Mouse (Mus musculus): ENCODE measurements around the gene Ribc2. TPM values are rescaled to one million over a fixed set of nuclear protein-coding genes. Genes with fewer than 3 reads are reported as not detected.

Gene Ribc2
- polyA plus RNA-seq, 1 experiment: not detected

DNA sequence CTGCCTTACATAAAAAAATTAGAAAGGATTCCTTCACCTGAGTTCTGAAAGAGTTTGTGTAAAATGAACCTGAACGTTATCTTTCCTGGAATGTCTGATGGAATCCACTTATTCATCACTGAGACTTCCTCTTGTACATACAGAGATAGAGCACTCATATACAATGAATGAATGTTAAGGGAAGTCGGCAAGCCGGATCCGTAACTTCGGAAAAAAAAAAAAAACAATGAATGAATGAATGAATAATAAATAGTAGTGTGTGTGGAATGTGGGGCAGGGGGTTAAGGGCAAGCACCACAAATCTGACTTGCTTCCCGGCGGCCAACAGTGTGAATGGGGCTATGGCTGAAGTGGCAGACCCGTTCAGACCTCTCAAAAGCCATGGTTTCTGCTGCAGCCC, 45.7 kb downstream of the Ribc2 start:
- H3K27ac ChIP-seq (ENCODE audit: insufficient read depth, low read depth, low read length): no peak overlapping the region
- TF ChIP-seq CTCF (IDR thresholded peaks at IDR 0.05; ENCODE audit: low read depth, low read length): no peak
- TF ChIP-seq POLR2A (IDR thresholded peaks at IDR 0.05; ENCODE audit: borderline replicate concordance, low read depth, low read length): no peak
- H3K4me3 ChIP-seq (ENCODE audit: insufficient read depth, low read length): no peak overlapping the region
- no peaks in the 10 kb centered on the region for H3K4me1 ChIP-seq (ENCODE audit: control insufficient read depth, insufficient read depth, low read length)

GRCm38 (mm10) chr15:85178172-85178571, 46.3 kb downstream of the Ribc2 start:
- H3K4me1 ChIP-seq (ENCODE audit: control insufficient read depth, insufficient read depth, low read length): no peaks in the 10 kb centered on the region
- no peak overlapping the region for H3K27ac ChIP-seq (ENCODE audit: insufficient read depth, low read depth, low read length)
- no peak overlapping the region for H3K4me3 ChIP-seq (ENCODE audit: insufficient read depth, low read length)
- TF ChIP-seq CTCF (IDR thresholded peaks at IDR 0.05; ENCODE audit: low read depth, low read length) (no peak), POLR2A (IDR thresholded peaks at IDR 0.05; ENCODE audit: borderline replicate concordance, low read depth, low read length) (no peak)

DNA sequence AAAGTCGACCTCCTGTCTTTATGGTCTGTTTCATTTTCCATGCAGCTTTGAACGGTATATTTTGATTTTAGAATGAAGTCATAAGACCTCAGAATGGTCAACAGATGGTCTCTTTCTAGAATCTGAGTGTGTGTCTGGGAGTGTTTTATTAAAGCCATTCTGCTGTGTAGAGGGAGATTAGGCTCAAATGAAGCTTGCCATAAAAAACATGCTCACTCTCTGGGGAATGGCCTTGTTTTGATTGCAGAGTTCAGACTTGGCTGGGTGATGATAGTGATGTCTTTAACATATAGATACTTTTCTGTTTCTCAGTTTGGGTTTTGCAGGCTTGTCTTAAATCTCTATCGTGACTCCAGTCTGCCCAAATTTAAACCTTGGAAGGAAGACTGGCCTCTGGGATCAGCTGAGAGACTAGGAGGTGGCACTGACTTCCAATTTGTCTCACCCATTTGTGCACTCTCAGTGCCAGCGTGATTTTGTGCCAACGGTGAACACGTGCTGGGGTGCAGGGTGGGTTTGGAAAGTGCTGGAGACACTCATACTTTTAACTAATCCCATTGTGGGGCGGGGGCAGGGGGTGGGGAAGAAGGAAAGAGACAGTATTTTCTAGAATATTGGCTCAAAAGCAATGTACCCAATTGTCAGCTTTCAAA, 47.8 kb downstream of the Ribc2 start:
- Histone ChIP-seq H3K4me3 (ENCODE audit: insufficient read depth, low read length) (no peak overlapping the region), H3K4me1 (ENCODE audit: control insufficient read depth, insufficient read depth, low read length) (no peaks in the 10 kb centered on the region), H3K27ac (ENCODE audit: insufficient read depth, low read depth, low read length) (no peak overlapping the region)
- no peak for TF ChIP-seq CTCF (IDR thresholded peaks at IDR 0.05; ENCODE audit: low read depth, low read length)
- no peak for TF ChIP-seq POLR2A (IDR thresholded peaks at IDR 0.05; ENCODE audit: borderline replicate concordance, low read depth, low read length)

DNA sequence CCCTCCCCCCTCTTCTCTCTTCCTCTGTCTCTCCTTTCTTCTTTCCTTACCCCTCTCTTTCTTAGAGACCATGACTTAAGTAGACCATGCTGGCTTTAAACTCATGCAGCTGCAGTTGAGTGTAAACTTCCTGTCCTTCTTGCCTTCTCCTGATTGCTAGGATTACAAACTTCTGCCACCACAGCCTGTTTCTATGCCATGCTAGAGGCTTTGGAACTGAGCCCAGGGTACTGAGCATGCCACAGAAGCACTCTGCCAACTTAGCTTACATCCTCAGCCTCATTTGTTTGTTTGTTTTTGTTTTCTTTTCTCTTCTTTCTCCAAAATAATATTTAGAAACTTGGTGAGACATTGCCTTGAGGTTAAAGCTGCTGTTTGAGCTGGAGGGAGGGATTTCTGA, 48.5 kb downstream of the Ribc2 start:
- TF ChIP-seq CTCF (IDR thresholded peaks at IDR 0.05; ENCODE audit: low read depth, low read length) (no peak), POLR2A (IDR thresholded peaks at IDR 0.05; ENCODE audit: borderline replicate concordance, low read depth, low read length) (no peak)
- no peak overlapping the region for H3K27ac ChIP-seq (ENCODE audit: insufficient read depth, low read depth, low read length)
- no peaks in the 10 kb centered on the region for H3K4me1 ChIP-seq (ENCODE audit: control insufficient read depth, insufficient read depth, low read length)
- H3K4me3 ChIP-seq (ENCODE audit: insufficient read depth, low read length): no peak overlapping the region

GRCm38 (mm10) chr15:85182063-85182462, 50.2 kb downstream of the Ribc2 start:
- Histone ChIP-seq H3K4me1 (ENCODE audit: control insufficient read depth, insufficient read depth, low read length) (no peaks in the 10 kb centered on the region), H3K27ac (ENCODE audit: insufficient read depth, low read depth, low read length) (no peak overlapping the region), H3K4me3 (ENCODE audit: insufficient read depth, low read length) (no peak overlapping the region)
- TF ChIP-seq POLR2A (IDR thresholded peaks at IDR 0.05; ENCODE audit: borderline replicate concordance, low read depth, low read length) (no peak), CTCF (IDR thresholded peaks at IDR 0.05; ENCODE audit: low read depth, low read length) (no peak)

DNA sequence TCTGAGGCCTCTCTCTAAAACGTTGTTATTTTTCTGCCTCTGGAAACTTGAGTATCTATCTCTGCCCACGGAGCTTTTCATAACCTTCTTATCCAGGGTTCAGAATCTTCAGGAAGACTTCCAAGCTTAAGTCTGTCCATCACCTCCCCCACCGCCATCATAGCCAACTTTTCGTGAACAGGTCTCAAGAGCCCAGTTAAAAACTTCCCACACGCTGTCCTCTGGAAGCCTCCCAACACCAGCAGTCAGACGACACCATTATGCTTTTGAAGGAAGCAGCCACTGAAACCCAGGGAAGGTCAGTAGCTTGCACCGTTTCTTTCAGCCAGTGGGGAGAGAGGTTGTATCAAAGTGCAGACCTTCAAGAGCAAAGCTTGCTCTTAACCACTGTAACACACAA, 55.0 kb downstream of the Ribc2 start:
- TF ChIP-seq CTCF (IDR thresholded peaks at IDR 0.05; ENCODE audit: low read depth, low read length): no peak
- TF ChIP-seq POLR2A (IDR thresholded peaks at IDR 0.05; ENCODE audit: borderline replicate concordance, low read depth, low read length): no peak
- no peaks in the 10 kb centered on the region for H3K4me1 ChIP-seq (ENCODE audit: control insufficient read depth, insufficient read depth, low read length)
- H3K27ac ChIP-seq (ENCODE audit: insufficient read depth, low read depth, low read length): no peak overlapping the region
- H3K4me3 ChIP-seq (ENCODE audit: insufficient read depth, low read length): no peak overlapping the region

DNA sequence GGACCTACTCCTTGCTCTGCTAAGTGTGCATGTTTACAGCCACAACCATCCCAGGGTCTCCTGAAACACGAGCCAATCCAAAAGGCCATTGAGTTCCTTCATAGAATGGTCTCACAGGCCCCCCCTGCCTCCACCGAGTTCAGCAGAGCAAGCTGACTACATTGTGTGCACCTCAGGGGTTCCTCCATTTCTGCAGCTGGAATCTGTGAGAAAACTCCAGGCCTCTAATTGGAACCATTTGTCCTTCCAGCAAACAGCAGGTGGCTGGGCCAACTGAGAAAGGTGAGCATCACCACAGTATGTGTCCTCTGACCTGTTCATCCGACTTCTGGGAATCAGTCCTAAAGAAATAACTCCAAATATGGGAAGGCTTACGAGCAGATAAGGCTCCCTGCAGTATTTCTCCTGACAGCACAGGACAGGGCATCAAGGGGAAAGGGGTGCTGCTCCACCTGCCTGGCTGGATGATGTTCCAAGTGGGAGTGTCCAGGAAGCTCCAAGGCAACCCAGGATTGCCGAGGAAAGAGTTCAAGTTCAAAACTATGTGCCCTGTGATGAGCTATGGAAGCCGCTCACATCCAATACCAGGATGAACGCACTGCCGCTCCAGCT, 56.4 kb downstream of the Ribc2 start:
- no peaks in the 10 kb centered on the region for H3K4me1 ChIP-seq (ENCODE audit: control insufficient read depth, insufficient read depth, low read length)
- no peak for TF ChIP-seq POLR2A (IDR thresholded peaks at IDR 0.05; ENCODE audit: borderline replicate concordance, low read depth, low read length)
- TF ChIP-seq CTCF (IDR thresholded peaks at IDR 0.05; ENCODE audit: low read depth, low read length): no peak
- H3K4me3 ChIP-seq (ENCODE audit: insufficient read depth, low read length): no peak overlapping the region
- no peak overlapping the region for H3K27ac ChIP-seq (ENCODE audit: insufficient read depth, low read depth, low read length)

Other genes starting within 250 kb of the Ribc2 start
- gene Gm29666, start 212.0 kb upstream of the Ribc2 start, polyA plus RNA-seq (2012; ENCODE audit: insufficient read depth, insufficient read length, missing spikeins): 0.25 and 0.29 TPM in 2 replicates
- gene Nup50, start 208.7 kb upstream of the Ribc2 start, polyA plus RNA-seq (2012; ENCODE audit: insufficient read depth, insufficient read length, missing spikeins): 21.3 and 24.2 TPM in 2 replicates
- 132 and 141 TPM in 2 replicates for gene 5031439G07Rik, start 143.5 kb upstream of the Ribc2 start, polyA plus RNA-seq (2012; ENCODE audit: insufficient read depth, insufficient read length, missing spikeins)
- gene Upk3a, start 114.9 kb upstream of the Ribc2 start, polyA plus RNA-seq (2012; ENCODE audit: insufficient read depth, insufficient read length, missing spikeins): not detected in 2 replicates
- gene Fam118a, start 103.1 kb upstream of the Ribc2 start, polyA plus RNA-seq (2012; ENCODE audit: insufficient read depth, insufficient read length, missing spikeins): 7.5 and 10.1 TPM in 2 replicates
- gene Smc1b, start 114 bp upstream of the Ribc2 start, polyA plus RNA-seq (2012; ENCODE audit: insufficient read depth, insufficient read length, missing spikeins): not detected in 2 replicates
- not detected in 2 replicates for gene Fbln1, start 73.9 kb downstream of the Ribc2 start, polyA plus RNA-seq (2012; ENCODE audit: insufficient read depth, insufficient read length, missing spikeins)
- gene Atxn10, start 204.2 kb downstream of the Ribc2 start, polyA plus RNA-seq (2012; ENCODE audit: insufficient read depth, insufficient read length, missing spikeins): 62.0 and 70.2 TPM in 2 replicates

All from bone marrow macrophage, adult 2 months (primary cell).